ENCODE assay signal across 23 mouse cellular contexts in genomic region chr14:50875591-50876230, GRCm38 (mm10). TPM values are rescaled to one million over a fixed set of nuclear protein-coding genes. Genes with fewer than 3 reads are reported as not detected.
DNase-seq lines count a peak whose midpoint lies in the region; ATAC-seq lines count a peak whose summit lies in the region.
"Had no signal": no experiment of that assay in that cellular context is flagged by ENCODE, and none has a peak within 500 bp of the region (broad histone marks: within the 10 kb centered on the region; RNA-seq: fewer than 3 reads in every experiment).

No protein-coding gene starts in this region.

- ATAC-seq in frontal cortex, adult (ENCODE audit: low TSS enrichment) = peak; percentile 83
- peak; percentile 52 for ATAC-seq in megakaryocyte progenitor cell, adult 5-6 weeks (replicated peaks; ENCODE audit: poor library complexity)
- ATAC-seq: hindbrain, postnatal 0 days; liver, embryonic 12.5 days; liver, postnatal 0 days; Patski had no signal

- no peak for DNase-seq in frontal cortex, postnatal 25 days (ENCODE audit: low spot score in 2 of 2)
- DNase-seq in right cerebral cortex, adult 18-20 months = peak; percentile 17
- DNase-seq in right cerebral cortex, postnatal 25 days = no peak
- DNase-seq in B cell, adult 2 months = no peak
- DNase-seq in testis, postnatal 10 days (ENCODE audit: low spot score) = no peak
- no peak for DNase-seq in gastrocnemius, adult 8-10 months (ENCODE audit: low spot score in 2 of 2)
- DNase-seq: adrenal gland, postnatal 14 days; cerebellum, adult 18-20 months; cerebellum, postnatal 10 days; gastrocnemius, postnatal 36 days; heart, postnatal 36 days; kidney, adult 11 months; kidney, postnatal 14 days; liver, postnatal 0 days; right cerebral cortex, postnatal 14 days; spleen, adult 18-20 months; thymus, adult 2 months; thymus, postnatal 36 days had no signal

RNA-seq across cellular contexts. Expression of gene Tep1, which starts 5.4 kb away (rescaled TPM):
- total RNA-seq in megakaryocyte progenitor cell, adult 5-6 weeks (2015) = 32.3 and 37.7 TPM in 2 replicates
- total RNA-seq in megakaryocyte progenitor cell, adult 5-6 weeks (2017) = 8.4 and 21.0 TPM in 2 replicates
- total RNA-seq in gastrocnemius, adult 8-10 months (2022) = 1 to 10 TPM; 7.2 to 9.4 (median 8.4) TPM

RNA-seq across cellular contexts. Expression of gene Klhl33, which starts 21.6 kb away (rescaled TPM):
- total RNA-seq in megakaryocyte progenitor cell, adult 5-6 weeks (2015) = 0.10 TPM in 1 of 2 replicates, not detected in the other
- 0.25 and 0.37 TPM in 2 replicates for total RNA-seq in megakaryocyte progenitor cell, adult 5-6 weeks (2017)
- total RNA-seq in gastrocnemius, adult 8-10 months (2022) = 10 to 100 TPM; 73.7 to 90.4 (median 77.6) TPM

RNA-seq across cellular contexts. Expression of gene Osgep, which starts 49.0 kb away (rescaled TPM):
- 116 and 117 TPM in 2 replicates for total RNA-seq in megakaryocyte progenitor cell, adult 5-6 weeks (2015)
- total RNA-seq in megakaryocyte progenitor cell, adult 5-6 weeks (2017) = 117 and 125 TPM in 2 replicates
- 10 to 100 TPM; 42.4 to 63.1 (median 48.7) TPM for total RNA-seq in gastrocnemius, adult 8-10 months (2022)

RNA-seq across cellular contexts. Expression of gene Apex1, which starts 49.1 kb away (rescaled TPM):
- total RNA-seq in megakaryocyte progenitor cell, adult 5-6 weeks (2015) = 246 and 285 TPM in 2 replicates
- total RNA-seq in megakaryocyte progenitor cell, adult 5-6 weeks (2017) = 189 and 223 TPM in 2 replicates
- total RNA-seq in gastrocnemius, adult 8-10 months (2022) = 10 to 100 TPM; 30.8 to 35.9 (median 33.3) TPM

RNA-seq across cellular contexts. Expression of gene Pip4p1, which starts 54.9 kb away (rescaled TPM):
- total RNA-seq in megakaryocyte progenitor cell, adult 5-6 weeks (2015) = 47.0 and 58.0 TPM in 2 replicates
- total RNA-seq in megakaryocyte progenitor cell, adult 5-6 weeks (2017) = 10.4 and 17.9 TPM in 2 replicates
- 10 to 100 TPM; 12.4 to 19.8 (median 18.4) TPM for total RNA-seq in gastrocnemius, adult 8-10 months (2022)

Comparison
In these comparisons a context has a peak if more than half of its experiments do, and no peak if none do; other contexts are left out.
1. RNA of gene Klhl33, which starts 21.6 kb away (total RNA-seq): 73.7 to 90.4 TPM in gastrocnemius, adult 8-10 months; 0.10 to 0.37 TPM in megakaryocyte progenitor cell, adult 5-6 weeks; every median in the first group is over 10 times any median in the second.